In the genomic region with DNA sequence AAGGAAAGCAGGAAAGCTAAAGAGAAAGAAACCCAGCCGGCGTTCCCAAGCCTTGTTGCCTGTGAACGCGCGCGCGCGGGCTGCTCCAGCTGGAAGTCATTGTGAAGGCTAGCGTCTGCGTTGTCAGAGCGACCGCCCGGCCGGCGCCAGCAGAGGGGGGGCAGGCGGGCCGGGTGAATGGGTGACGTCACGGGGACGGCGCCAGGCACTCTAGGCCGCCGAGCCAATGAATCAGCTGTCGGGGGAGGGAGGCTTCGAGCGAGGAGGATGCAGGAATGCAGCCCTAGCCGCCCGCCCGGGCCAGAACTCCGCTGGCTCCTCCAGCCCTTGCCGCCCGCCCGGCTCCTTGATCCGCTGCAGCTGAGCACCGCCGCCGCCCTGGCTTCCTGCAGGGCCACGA, we compare ENCODE assay signal across 8 mouse cellular contexts. TPM values are rescaled to one million over a fixed set of nuclear protein-coding genes. Genes with fewer than 3 reads are reported as not detected.
DNase-seq lines count a peak whose midpoint lies in the region.

No protein-coding gene starts in this region.

- DNase-seq in adrenal gland, adult 8-10 months, result peak; percentile 94
- DNase-seq in embryo, embryonic 10.5 days (ENCODE audit: low spot score), result peak; percentile 98
- DNase-seq in gastrocnemius, postnatal 25 days, result peak; percentile 96
- DNase-seq in hindlimb bud, embryonic 11.5 days (ENCODE audit: extremely low spot score, low read depth, low spot score), result peak; percentile 54
- DNase-seq in left cerebral cortex, adult 18-20 months (ENCODE audit: low spot score in 2 of 2), result peak; percentile 93 to 97
- peak; percentile 95 for DNase-seq in lung, postnatal 25 days (ENCODE audit: low spot score)
- peak; percentile 96 for DNase-seq in right cerebral cortex, adult 18-20 months
- DNase-seq in urinary bladder, postnatal 25 days (ENCODE audit: low spot score), result peak; percentile 93

RNA-seq across cellular contexts. Expression of a gene that starts 33.3 kb away (rescaled TPM):
- 1 to 10 TPM; 1.1 to 2.4 (median 1.7) TPM for total RNA-seq in adrenal gland, adult 8-10 months (2022)
- total RNA-seq in gastrocnemius, postnatal 25 days (2021), result 1 to 10 TPM in 1 of 2 experiments, under 1 TPM in 1; 0.77 to 1.4 TPM
- 10 to 100 TPM; 40.8 to 52.0 TPM for total RNA-seq in left cerebral cortex, adult 18-20 months (2021)

Comparison
In these comparisons a context has a peak if more than half of its experiments do, and no peak if none do; other contexts are left out.
1. Peak in every context shown above with its lines: DNase-seq.
2. RNA of a gene that starts 33.3 kb away (total RNA-seq): 40.8 to 52.0 TPM in left cerebral cortex, adult 18-20 months; 1.1 to 2.4 TPM in adrenal gland, adult 8-10 months and 0.77 to 1.4 TPM in gastrocnemius, postnatal 25 days; every median in the first group is over 10 times any median in the second.